Mouse (Mus musculus): ENCODE measurements at regions not wholly inside any gene's neighbourhood (a gene's known extent, or its start where the extent isn't known, plus 50 kb on each side); places are given as distances from the start of the nearest gene placed in this dataset.

- DNase-seq, result no peak
- intact Hi-C loops (cut with DNase I), result no loop called here
Observed at GRCm38 (mm10) chr13:75627405-75627804, 79.2 kb upstream of the Ell2 start.

GRCm38 (mm10) chr13:75631048-75631447, 75.5 kb upstream of the Ell2 start:
- intact Hi-C loops (cut with DNase I), result no loop called here
- no peak for DNase-seq

- no peak for DNase-seq
- intact Hi-C loops (cut with DNase I), result no loop called here
Observed at GRCm38 (mm10) chr13:75647513-75647912, 59.0 kb upstream of the Ell2 start.

GRCm38 (mm10) chr13:75651941-75652340, 54.6 kb upstream of the Ell2 start:
- no peak for DNase-seq
- intact Hi-C loops (cut with DNase I), result no loop called here

- DNase-seq, result no peak
- intact Hi-C loops (cut with DNase I), result no loop called here
Observed at GRCm38 (mm10) chr13:75652966-75653365, 53.6 kb upstream of the Ell2 start.

Small RNAs in the stretch of these regions (microRNA-seq; reads per million reads assigned to microRNA genes)
- gene Mir682 (ENCODE audit: borderline number of aligned reads in 2 of 2), result 0 reads per million in 2 experiments

Measured in heart, postnatal 36 days (tissue).